Mouse (Mus musculus): ENCODE data around the gene Fsd1l.

GRCm38 (mm10) chr4:53588936-53589335, 42.3 kb upstream of the Fsd1l start:
- TF ChIP-seq CTCF (IDR thresholded peaks at IDR 0.05; ENCODE audit: control insufficient read depth, insufficient read depth, low read length) (no peak), POLR2A (IDR thresholded peaks at IDR 0.05; ENCODE audit: borderline replicate concordance, control insufficient read depth, low read depth, low read length) (no peak)
